22 mouse cellular contexts compared by ENCODE assay signal in genomic region chrX:73038831-73039230, GRCm38 (mm10). TPM values are rescaled to one million over a fixed set of nuclear protein-coding genes. Genes with fewer than 3 reads are reported as not detected.
A peak's percentile ranks its signal among the peaks of the same experiment; 100 is the strongest.
DNase-seq lines count a peak whose midpoint lies in the region; ATAC-seq and TF ChIP-seq lines count a peak whose summit lies in the region.
"Had no signal": no experiment of that assay in that cellular context is flagged by ENCODE, and none has a peak within 500 bp of the region (broad histone marks: within the 10 kb centered on the region; RNA-seq: fewer than 3 reads in every experiment).

No protein-coding gene starts in this region.

- H3K9ac ChIP-seq in ES-E14 (ENCODE audit: insufficient read depth, low read depth, low read length, poor library complexity, severe bottlenecking) = 0 out of 2 replicates have a peak overlapping the region, but pooled peaks have one; percentile 32
- no peak overlapping the region for H3K9ac ChIP-seq in liver, embryonic 11.5 days (ENCODE audit: low read depth, low read length)
- H3K9ac ChIP-seq: embryonic facial prominence, embryonic 12.5 days; forebrain, embryonic 13.5 days; forebrain, embryonic 15.5 days; forebrain, postnatal 0 days had no signal

- TF ChIP-seq CTCF in E14TG2a.4 (conservative IDR thresholded peaks at IDR 0.05; ENCODE audit: low read length) = no peak

- H3K4me3 ChIP-seq in E14TG2a.4 (replicated peaks; ENCODE audit: low read length) (peak overlapping the region; percentile 79), ES-E14 (ENCODE audit: insufficient read depth in 1 of 2, low read depth in 1 of 2, low read length in 2 of 2, poor library complexity in 1 of 2, severe bottlenecking in 1 of 2) (peak overlapping the region; percentile 56 to 73)
- no peak overlapping the region for H3K4me3 ChIP-seq in liver, embryonic 11.5 days (ENCODE audit: low read depth, low read length)
- H3K4me3 ChIP-seq: embryonic facial prominence, embryonic 10.5 days; embryonic facial prominence, embryonic 12.5 days; forebrain, embryonic 13.5 days; forebrain, embryonic 15.5 days had no signal

- no peaks in the 10 kb centered on the region; the same call in 1 of the 2 replicates for H3K9me3 ChIP-seq in E14TG2a.4 (ENCODE audit: low read length)
- no peaks in the 10 kb centered on the region for H3K9me3 ChIP-seq in ES-E14 (ENCODE audit: control insufficient read depth, insufficient read depth, low read depth, low read length)
- no peaks in the 10 kb centered on the region for H3K9me3 ChIP-seq in liver, embryonic 11.5 days (ENCODE audit: control insufficient read depth, low read length)
- H3K9me3 ChIP-seq: embryonic facial prominence, embryonic 10.5 days; embryonic facial prominence, embryonic 12.5 days; forebrain, embryonic 13.5 days; forebrain, embryonic 15.5 days had no signal

- no peak overlapping the region for H3K4me2 ChIP-seq in liver, embryonic 11.5 days
- H3K4me2 ChIP-seq: embryonic facial prominence, embryonic 12.5 days; forebrain, embryonic 13.5 days; forebrain, embryonic 15.5 days had no signal

- 82% methylated on average over 8 of the region's 8 CpGs for WGBS in liver, embryonic 11.5 days

- peaks cover 9% of the 10 kb centered on the region; the same call in 1 of the 2 replicates for H3K4me1 ChIP-seq in E14TG2a.4 (replicated peaks; ENCODE audit: low read depth, low read length)
- no peaks in the 10 kb centered on the region for H3K4me1 ChIP-seq in ES-E14 (ENCODE audit: control insufficient read depth in 2 of 2, insufficient read depth in 2 of 2, low read length in 2 of 2, poor library complexity in 1 of 2)
- H3K4me1 ChIP-seq in liver, embryonic 11.5 days (replicated peaks; ENCODE audit: control insufficient read depth, insufficient read depth, low read length) = no peaks in the 10 kb centered on the region
- H3K4me1 ChIP-seq: embryonic facial prominence, embryonic 10.5 days; embryonic facial prominence, embryonic 12.5 days; forebrain, embryonic 13.5 days; forebrain, embryonic 15.5 days had no signal

- H3K36me3 ChIP-seq in E14TG2a.4 (ENCODE audit: insufficient read depth, low read length) (peaks cover 32% of the 10 kb centered on the region), ES-E14 (ENCODE audit: control insufficient read depth, insufficient read depth, low read length, poor library complexity, severe bottlenecking) (peaks cover 2% of the 10 kb centered on the region; the same call in 1 of the 2 replicates)
- no peaks in the 10 kb centered on the region for H3K36me3 ChIP-seq in liver, embryonic 11.5 days (ENCODE audit: control insufficient read depth, insufficient read depth, low read length)
- H3K36me3 ChIP-seq: embryonic facial prominence, embryonic 10.5 days; embryonic facial prominence, embryonic 12.5 days; forebrain, embryonic 15.5 days had no signal

- DNase-seq in ES-E14 (ENCODE audit: low read depth, low spot score) = no peak
- DNase-seq in ZHBTc4 (ENCODE audit: low read depth, low spot score) = peak; percentile 36
- no peak for DNase-seq in c-Kit-positive CD71-positive TER-119-positive erythroid progenitor cells, embryonic 14.5 days (ENCODE audit: low spot score)
- DNase-seq in liver, embryonic 11.5 days (ENCODE audit: low spot score) = no peak
- DNase-seq: adrenal gland, adult 2 months; adrenal gland, postnatal 10 days; adrenal gland, postnatal 25 days; cerebellum, adult 11-12 months; cerebellum, adult 2 months; cerebellum, adult 9-10 months; cerebellum, postnatal 10 days; cerebellum, postnatal 25 days; forebrain, postnatal 0 days had no signal

- no peak for ATAC-seq in liver, embryonic 11.5 days (replicated peaks; ENCODE audit: low FRiP score)
- ATAC-seq: forebrain, embryonic 13.5 days; forebrain, embryonic 15.5 days; forebrain, postnatal 0 days had no signal

- H3K27ac ChIP-seq in ES-E14 (ENCODE audit: insufficient read depth, low read depth, low read length, poor library complexity, severe bottlenecking) = no peak overlapping the region
- H3K27ac ChIP-seq in liver, embryonic 11.5 days (ENCODE audit: low read depth, low read length) = no peak overlapping the region
- H3K27ac ChIP-seq: embryonic facial prominence, embryonic 10.5 days; embryonic facial prominence, embryonic 12.5 days; forebrain, embryonic 13.5 days; forebrain, embryonic 15.5 days had no signal

- no peaks in the 10 kb centered on the region for H3K27me3 ChIP-seq in E14TG2a.4 (ENCODE audit: insufficient read depth, low read length)
- no peaks in the 10 kb centered on the region; the same call in 1 of the 2 replicates for H3K27me3 ChIP-seq in liver, embryonic 11.5 days (replicated peaks; ENCODE audit: control insufficient read depth, insufficient read depth, low read length)
- H3K27me3 ChIP-seq: forebrain, embryonic 13.5 days; forebrain, embryonic 15.5 days had no signal

- in situ Hi-C loops in ES-E14 (cut with MboI; ENCODE audit: low sequenced_read_pairs in 2 of 2, unreplicated experiment in 2 of 2) = loop anchor here in 1 of 2 experiments (25.0 kb wide), 1 partner anchor 623 kb away; the partner anchor contains the start of genes Pnck and Slc6a8

TF ChIP-seq in ES-E14, 5 proteins besides CTCF, POLR2A, EP300 and RAD21:
- TF ChIP-seq MAFK (IDR thresholded peaks at IDR 0.05; ENCODE audit: insufficient read depth, low read depth, low read length) = no peak
- no peak for TF ChIP-seq ZNF384 (IDR thresholded peaks at IDR 0.05; ENCODE audit: low read depth, low read length)
- TF ChIP-seq ZC3H11A (IDR thresholded peaks at IDR 0.05; ENCODE audit: borderline replicate concordance, low read depth, low read length) = no peak

RNA-seq across cellular contexts. Expression of gene Pnma5, which starts 1.9 kb away (rescaled TPM):
- 36.5 and 40.7 TPM in 2 replicates for total RNA-seq in ES-E14 (2012; rRNA removed)
- not detected in 2 replicates for polyA plus RNA-seq in liver, embryonic 11.5 days (2014; fragmentation: Nextera tagmentation; extraction: Ambion mirVana)
- polyA plus RNA-seq: adrenal gland, adult 2 months; embryonic facial prominence, embryonic 10.5 days; forebrain, embryonic 13.5 days; forebrain, embryonic 15.5 days had no signal

RNA-seq across cellular contexts. Expression of gene Pnma3, which starts 25.8 kb away (rescaled TPM):
- 0.16 and 0.18 TPM in 2 replicates for total RNA-seq in ES-E14 (2012; rRNA removed)
- polyA plus RNA-seq in liver, embryonic 11.5 days (2014; fragmentation: Nextera tagmentation; extraction: Ambion mirVana) = not detected in 2 replicates
- total RNA-seq: MEL had no signal
- polyA plus RNA-seq: C2C12 had no signal

RNA-seq across cellular contexts. Expression of gene Xlr4a, which starts 43.4 kb away (rescaled TPM):
- 1.2 and 7.9 TPM in 2 replicates for total RNA-seq in ES-E14 (2012; rRNA removed)
- 1.2 and 1.9 TPM in 2 replicates for polyA plus RNA-seq in liver, embryonic 11.5 days (2014; fragmentation: Nextera tagmentation; extraction: Ambion mirVana)
- total RNA-seq: adrenal gland, postnatal 25 days; forebrain, postnatal 0 days had no signal
- polyA plus RNA-seq: adrenal gland, adult 2 months; brain, embryonic 14.5 days; forebrain, embryonic 11.5 days; forebrain, postnatal 0 days had no signal

RNA-seq across cellular contexts. Expression of gene Zfp185, which starts 51.7 kb away (rescaled TPM):
- 8.5 and 9.8 TPM in 2 replicates for total RNA-seq in ES-E14 (2012; rRNA removed)
- polyA plus RNA-seq in liver, embryonic 11.5 days (2014; fragmentation: Nextera tagmentation; extraction: Ambion mirVana) = 2.0 and 2.4 TPM in 2 replicates
- total RNA-seq: MEL had no signal
- polyA plus RNA-seq: C2C12 had no signal

RNA-seq across cellular contexts. Expression of gene Xlr3a, which starts 58.1 kb away (rescaled TPM):
- 9.6 and 28.8 TPM in 2 replicates for total RNA-seq in ES-E14 (2012; rRNA removed)
- 4.3 and 4.5 TPM in 2 replicates for polyA plus RNA-seq in liver, embryonic 11.5 days (2014; fragmentation: Nextera tagmentation; extraction: Ambion mirVana)
